Mouse (Mus musculus) liver, adult 2 months (tissue): Measurements from ENCODE around the gene Lnpep.

ENCODE experiments used
- CTCF ChIP-seq: fragments of 200-500 bp; IDR thresholded peaks from 2 replicates; pipeline ENCODE4 v1.5.1; 2011; ENCODE audit warnings: low read depth, low read length, control low read depth
- POLR2A ChIP-seq: fragments of 200-500 bp; IDR thresholded peaks from 2 replicates; pipeline ENCODE4 v1.6.1; 2011; ENCODE audit warnings: low read length, control low read depth; ENCODE audit not compliant: insufficient read depth; ENCODE audit errors: extremely low read depth

- TF ChIP-seq POLR2A (no peak), CTCF (no peak)
These were observed 16.3 kb downstream of the Lnpep start for GRCm38 (mm10) chr17:17608416-17608988.
